Mouse (Mus musculus): ENCODE measurements around the gene Arhgef26.

- no peak for TF ChIP-seq EP300 (optimal IDR thresholded peaks at IDR 0.05)
- TF ChIP-seq CTCF (IDR thresholded peaks at IDR 0.05; ENCODE audit: low read depth): peak; percentile 44
Observed at GRCm38 (mm10) chr3:62449871-62450496, 111.8 kb downstream of the Arhgef26 start.

Data from stomach, postnatal 0 days (tissue).